Mouse (Mus musculus) E14TG2a.4 (cell line): ENCODE measurements around the gene Tmem192.

ENCODE experiments used
- H3K27me3 ChIP-seq: 2 replicates; pipeline ENCODE4 v1.6.1; 2014; ENCODE audit warnings: low read length, control low read depth; ENCODE audit not compliant: insufficient read depth
- H3K36me3 ChIP-seq: 2 replicates; pipeline ENCODE4 v1.6.1; 2014; ENCODE audit warnings: low read length, control low read depth; ENCODE audit not compliant: insufficient read depth
- H3K4me1 ChIP-seq: replicated peaks from 2 replicates; pipeline ENCODE4 v1.6.1; 2014; ENCODE audit warnings: low read depth, low read length, control low read depth
- H3K4me3 ChIP-seq: replicated peaks from 2 replicates; pipeline ENCODE4 v1.5.1; 2014; ENCODE audit warnings: mild to moderate bottlenecking, low read length
- H3K9me3 ChIP-seq: 2 replicates; pipeline ENCODE4 v1.6.1; 2014; ENCODE audit warnings: low read length, control low read depth
- CTCF ChIP-seq: conservative IDR thresholded peaks from 2 replicates; pipeline ENCODE4 v1.5.1; 2014; ENCODE audit warnings: low read length
- NANOG ChIP-seq: IDR thresholded peaks from 2 replicates; pipeline ENCODE4 v1.6.1; 2014; ENCODE audit warnings: borderline replicate concordance, low read length, mixed read lengths
- POU5F1 ChIP-seq: IDR thresholded peaks from 2 replicates; pipeline ENCODE4 v1.6.1; 2014; ENCODE audit warnings: low read length, borderline replicate concordance

Gene Tmem192

DNA sequence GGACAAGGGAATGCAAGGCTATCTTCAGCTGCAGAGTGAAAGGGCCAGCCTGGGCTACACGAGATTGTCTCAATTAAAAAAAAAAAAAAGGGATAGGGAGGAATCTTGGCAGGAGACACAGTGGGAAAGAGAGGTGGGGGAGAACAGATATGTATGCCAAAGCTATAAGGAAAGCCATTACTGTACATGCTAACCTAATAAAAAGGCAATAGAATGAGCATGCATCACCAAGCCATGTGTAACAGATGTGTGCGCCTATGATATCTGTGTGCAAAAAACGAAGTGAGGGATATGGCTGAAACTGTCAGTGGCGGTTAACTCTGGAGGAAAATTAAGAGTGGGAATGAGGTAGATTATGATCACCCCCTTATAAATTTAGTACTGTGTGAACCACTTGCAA is 21.2 kb upstream of the Tmem192 start:
- no peak for TF ChIP-seq POU5F1
- no peak for TF ChIP-seq CTCF
- no peak for TF ChIP-seq NANOG

DNA sequence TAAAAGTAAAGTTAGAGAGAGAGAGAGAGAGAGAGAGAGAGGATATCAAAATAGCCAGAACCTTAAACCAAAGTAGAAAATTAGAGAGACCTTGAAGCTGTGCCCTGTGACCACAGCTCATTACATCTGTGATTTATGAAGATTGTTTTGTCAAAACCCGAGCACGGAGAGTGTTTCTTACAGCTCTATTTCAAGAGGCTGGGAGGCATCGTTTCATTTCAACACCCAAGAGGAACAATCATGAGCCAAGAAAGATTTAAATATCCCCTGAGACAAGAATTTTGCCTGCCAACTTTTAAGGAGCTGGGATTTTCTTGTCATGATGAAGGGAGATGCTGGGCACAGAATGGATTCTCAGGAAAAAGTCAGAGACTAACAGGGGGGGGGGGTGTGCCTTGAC is 20.6 kb upstream of the Tmem192 start:
- Histone ChIP-seq H3K27me3 (no peaks in the 10 kb centered on the region), H3K36me3 (no peaks in the 10 kb centered on the region), H3K4me1 (peaks cover 17% of the 10 kb centered on the region), H3K4me3 (no peak overlapping the region), H3K9me3 (no peaks in the 10 kb centered on the region)
- TF ChIP-seq CTCF (no peak), POU5F1 (no peak), NANOG (no peak)

More for the DNA sequence above, 21.2 kb upstream of the Tmem192 start:
- no peak overlapping the region for H3K4me3 ChIP-seq
- H3K36me3 ChIP-seq = no peaks in the 10 kb centered on the region
- no peaks in the 10 kb centered on the region for H3K9me3 ChIP-seq
- H3K27me3 ChIP-seq = no peaks in the 10 kb centered on the region
- peaks cover 20% of the 10 kb centered on the region for H3K4me1 ChIP-seq

DNA sequence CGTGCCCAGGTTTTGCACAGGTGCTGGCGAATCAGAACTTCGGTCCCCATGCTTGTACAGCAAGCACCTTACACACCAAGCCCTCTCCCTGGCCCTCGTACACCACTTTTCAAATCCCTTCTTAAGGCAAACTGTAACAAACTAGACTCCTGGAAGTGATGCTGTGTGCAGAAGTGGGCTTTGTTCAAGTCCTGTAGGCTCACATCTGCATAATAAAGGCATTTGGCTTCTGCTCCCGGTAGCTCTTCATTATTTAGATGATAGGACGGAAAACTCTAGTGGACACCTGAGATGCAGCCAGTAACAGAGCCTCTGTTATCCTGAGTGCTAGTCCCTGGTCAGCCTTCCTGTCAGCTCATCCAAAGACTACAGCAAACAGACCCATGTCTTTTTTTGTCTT is 18.0 kb upstream of the Tmem192 start:
- Histone ChIP-seq H3K4me1 (peaks cover 12% of the 10 kb centered on the region), H3K36me3 (no peaks in the 10 kb centered on the region), H3K27me3 (no peaks in the 10 kb centered on the region), H3K9me3 (no peaks in the 10 kb centered on the region), H3K4me3 (no peak overlapping the region)
- TF ChIP-seq NANOG (no peak), CTCF (no peak), POU5F1 (peak; percentile 79)

DNA sequence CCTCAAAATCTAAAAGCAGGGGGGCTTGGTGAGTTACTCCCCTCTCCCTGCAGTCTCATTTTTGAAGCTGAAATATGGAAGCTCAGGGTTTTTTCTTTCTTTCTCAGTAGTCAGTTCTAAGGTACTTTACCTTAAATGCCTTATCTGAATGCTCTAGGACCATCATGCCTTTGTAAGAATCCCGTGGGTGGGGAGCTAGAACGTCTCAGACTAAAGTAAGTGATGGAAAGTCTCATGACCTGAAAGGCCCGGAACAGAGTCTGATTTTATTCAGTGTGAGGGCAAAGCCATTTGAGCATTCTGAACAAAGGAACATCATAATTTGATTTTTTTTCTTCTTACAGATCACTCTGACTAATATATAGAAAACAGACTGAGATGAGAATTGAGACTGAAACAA is 12.0 kb upstream of the Tmem192 start:
- Histone ChIP-seq H3K36me3 (no peaks in the 10 kb centered on the region), H3K4me1 (peaks cover 5% of the 10 kb centered on the region; the same call in 1 of the 2 replicates), H3K27me3 (no peaks in the 10 kb centered on the region), H3K9me3 (no peaks in the 10 kb centered on the region), H3K4me3 (no peak overlapping the region)
- TF ChIP-seq POU5F1 (no peak), NANOG (no peak)

DNA sequence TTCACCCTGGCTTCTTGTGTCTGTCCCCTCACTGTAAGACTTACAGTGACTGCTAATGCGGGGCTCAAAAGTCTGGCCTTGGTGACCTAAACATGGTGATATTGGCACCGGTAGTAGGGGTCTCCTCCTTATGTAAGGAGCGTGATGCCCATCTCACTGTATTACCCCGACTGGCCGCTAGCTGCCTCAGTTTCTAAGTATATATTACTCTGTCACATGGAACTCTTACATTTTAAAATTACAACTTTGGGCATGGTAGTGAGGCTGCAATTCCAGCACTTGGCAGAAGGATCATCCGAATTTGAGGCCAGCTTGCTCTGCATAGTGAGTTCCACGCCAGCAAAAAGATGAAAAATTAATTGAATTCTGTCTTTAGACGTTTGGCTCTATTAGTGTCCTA is 6.0 kb upstream of the Tmem192 start:
- peaks cover 4% of the 10 kb centered on the region for H3K9me3 ChIP-seq
- H3K36me3 ChIP-seq = no peaks in the 10 kb centered on the region
- TF ChIP-seq CTCF (no peak), NANOG (no peak), POU5F1 (no peak)
- H3K27me3 ChIP-seq = no peaks in the 10 kb centered on the region
- H3K4me1 ChIP-seq = peaks cover 22% of the 10 kb centered on the region
- no peak overlapping the region for H3K4me3 ChIP-seq

DNA sequence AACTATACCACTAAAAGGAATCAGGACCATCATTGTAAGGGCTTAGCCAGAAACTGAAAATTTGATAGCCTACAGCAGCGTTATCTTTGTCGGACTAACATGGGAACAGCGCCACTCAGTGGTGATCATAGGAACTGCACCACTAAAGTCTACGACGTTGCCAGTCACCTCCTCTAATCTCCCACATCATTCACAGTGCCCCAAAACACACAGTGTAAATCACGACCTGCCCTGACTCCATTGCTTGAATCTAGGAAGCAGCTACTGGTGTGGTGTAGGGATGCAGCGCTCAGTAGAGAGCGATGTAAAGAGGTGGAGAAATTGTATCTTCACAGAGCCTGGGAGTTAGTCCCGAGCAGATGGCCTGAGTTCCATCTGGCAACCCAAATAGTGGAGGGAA is 5.5 kb upstream of the Tmem192 start:
- Histone ChIP-seq H3K4me1 (peaks cover 25% of the 10 kb centered on the region), H3K9me3 (peaks cover 4% of the 10 kb centered on the region), H3K4me3 (no peak overlapping the region), H3K27me3 (no peaks in the 10 kb centered on the region), H3K36me3 (no peaks in the 10 kb centered on the region)
- TF ChIP-seq NANOG (no peak), CTCF (peak; percentile 91)

DNA sequence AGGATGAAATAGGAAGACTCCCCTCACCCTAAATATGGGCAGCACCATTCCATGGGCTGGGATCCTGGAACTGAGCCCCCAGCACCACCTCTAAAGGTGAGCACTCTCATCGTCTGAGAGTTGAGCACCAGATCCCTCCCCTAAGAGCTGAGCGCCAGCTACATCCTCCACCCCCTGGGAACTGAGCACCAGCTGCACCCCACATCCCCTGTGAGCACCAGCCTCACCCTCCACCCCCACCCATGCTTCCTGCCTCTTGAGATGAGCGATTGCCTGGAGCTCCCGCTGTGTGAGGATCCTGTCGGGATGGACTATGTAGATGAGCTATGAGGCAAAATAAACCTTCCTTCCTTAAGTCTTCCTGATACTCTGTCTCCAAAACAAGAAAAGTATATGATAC is 4.0 kb upstream of the Tmem192 start:
- 0 out of 2 replicates have a peak overlapping the region, but pooled peaks have one; percentile 23 for H3K4me3 ChIP-seq
- H3K27me3 ChIP-seq = no peaks in the 10 kb centered on the region
- TF ChIP-seq NANOG = no peak
- TF ChIP-seq POU5F1 = no peak
- TF ChIP-seq CTCF = no peak
- peaks cover 27% of the 10 kb centered on the region for H3K4me1 ChIP-seq
- peaks cover 4% of the 10 kb centered on the region for H3K9me3 ChIP-seq
- H3K36me3 ChIP-seq = no peaks in the 10 kb centered on the region

DNA sequence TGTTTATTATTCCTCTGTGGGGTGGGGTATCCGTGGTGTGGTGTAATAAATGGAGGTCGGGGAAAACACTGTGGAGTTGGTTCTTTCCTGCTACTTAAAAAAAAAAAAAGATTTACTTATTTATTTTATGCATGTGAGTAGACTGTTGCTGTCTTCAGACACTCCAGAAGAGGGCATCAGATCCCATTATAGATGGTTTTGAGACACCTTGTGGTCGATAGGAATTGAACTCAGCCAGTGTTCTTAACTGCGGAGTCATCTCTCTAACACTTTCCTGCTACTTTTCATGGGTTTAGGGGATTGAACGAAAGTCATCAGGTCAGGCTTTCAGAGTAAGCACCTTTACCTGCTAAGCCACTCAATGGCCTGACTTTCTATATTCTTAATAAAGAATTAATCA is 2.2 kb upstream of the Tmem192 start:
- no peak for TF ChIP-seq NANOG
- 0 out of 2 replicates have a peak, but pooled peaks have one; percentile 11 for TF ChIP-seq CTCF

DNA sequence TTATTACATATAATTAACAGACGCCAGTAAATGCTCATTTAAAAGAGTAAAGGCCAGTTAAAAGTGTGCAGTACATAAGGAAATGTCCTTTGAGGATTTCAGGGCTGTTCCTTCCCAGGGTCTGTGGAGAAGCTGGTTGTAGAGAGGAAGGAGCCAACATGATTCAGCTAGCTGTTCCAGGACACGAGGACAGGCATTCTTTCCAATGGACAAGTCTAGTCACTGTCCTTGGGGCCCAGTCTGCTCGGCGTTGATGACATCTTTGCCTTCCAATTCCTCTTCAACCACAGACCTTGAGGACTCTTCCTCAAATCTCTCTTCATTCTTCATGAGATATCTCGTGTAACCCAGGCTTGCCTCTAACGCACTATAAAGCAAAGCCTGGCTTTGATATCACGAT is 1.4 kb upstream of the Tmem192 start:
- no peak for TF ChIP-seq NANOG
- no peak for TF ChIP-seq CTCF
- no peak for TF ChIP-seq POU5F1
- Histone ChIP-seq H3K36me3 (no peaks in the 10 kb centered on the region), H3K9me3 (peaks cover under 1% of the 10 kb centered on the region), H3K4me3 (no peak overlapping the region), H3K4me1 (peaks cover 40% of the 10 kb centered on the region), H3K27me3 (no peaks in the 10 kb centered on the region)

More for the DNA sequence above, 2.2 kb upstream of the Tmem192 start:
- Histone ChIP-seq H3K4me3 (no peak overlapping the region), H3K9me3 (peaks cover 4% of the 10 kb centered on the region), H3K4me1 (peaks cover 40% of the 10 kb centered on the region), H3K27me3 (no peaks in the 10 kb centered on the region), H3K36me3 (no peaks in the 10 kb centered on the region)
